In genomic region chr1:80722647-80723046, GRCm38 (mm10) we compare ENCODE assay signal across 8 mouse cellular contexts. TPM values are rescaled to one million over a fixed set of nuclear protein-coding genes. Genes with fewer than 3 reads are reported as not detected.
A peak's percentile ranks its signal among the peaks of the same experiment; 100 is the strongest.
DNase-seq lines count a peak whose midpoint lies in the region.

No protein-coding gene starts in this region.

- DNase-seq in cerebellum, postnatal 36 days = peak; percentile 10 to 14
- DNase-seq in cerebellum, adult 9-10 months = no peak
- DNase-seq in 416B (ENCODE audit: low read depth) = peak; percentile 85
- DNase-seq in adrenal gland, adult 8-10 months = peak; percentile 27
- DNase-seq in gastrocnemius, adult 18-20 months (ENCODE audit: low spot score) = peak; percentile 33
- DNase-seq in layer of hippocampus, postnatal 10 days (ENCODE audit: low spot score in 2 of 2) = peak; percentile 44 to 53
- peak; percentile 46 to 72 for DNase-seq in natural killer cell, adult 2 months (ENCODE audit: low spot score in 2 of 2)
- DNase-seq in thymus, postnatal 0 days (ENCODE audit: low spot score) = peak; percentile 79

RNA-seq across cellular contexts. Expression of gene Dock10, which starts 35.7 kb away (rescaled TPM):
- 10 to 100 TPM; 22.1 to 47.6 (median 36.8) TPM for total RNA-seq in adrenal gland, adult 8-10 months (2022)
- total RNA-seq in gastrocnemius, adult 18-20 months (2021) = 1 to 10 TPM; 2.4 to 2.5 TPM
- total RNA-seq in layer of hippocampus, postnatal 10 days (2021) = 10 to 100 TPM; 24.1 to 25.6 TPM
- polyA plus RNA-seq in thymus, postnatal 0 days (2015; fragmentation: Nextera tagmentation; extraction: Ambion mirVana) = 21.9 and 28.5 TPM in 2 replicates

Comparison
In these comparisons a context has a peak if more than half of its experiments do, and no peak if none do; other contexts are left out.
1. RNA of gene Dock10, which starts 35.7 kb away (total RNA-seq): 22.1 to 47.6 TPM in adrenal gland, adult 8-10 months and 24.1 to 25.6 TPM in layer of hippocampus, postnatal 10 days; 2.4 to 2.5 TPM in gastrocnemius, adult 18-20 months; every median in the first group is over 4 times any median in the second.